Mouse (Mus musculus) forebrain, embryonic 16.5 days (tissue): ENCODE results near the gene Cib1. TPM values are rescaled to one million over a fixed set of nuclear protein-coding genes. Genes with fewer than 3 reads are reported as not detected.

Source experiments
- ATAC-seq: fragments of 200-750 bp; cut with Nextera tagmentation; 2 replicates; pipeline ENCODE4 v1.8.0; 2017; ENCODE audit warnings: mild to moderate bottlenecking, moderate library complexity
- H3K27ac ChIP-seq: fragments of 300-500 bp; sonication (generic); 2 replicates; pipeline ENCODE4 v1.5.1; 2014; ENCODE audit warnings: low read length, control low read depth
- H3K27me3 ChIP-seq: fragments of 300-500 bp; sonication (generic); replicated peaks from 2 replicates; pipeline ENCODE4 v1.6.1; 2014; ENCODE audit warnings: low read length; ENCODE audit not compliant: control insufficient read depth, insufficient read depth
- H3K36me3 ChIP-seq: fragments of 300-500 bp; sonication (generic); 2 replicates; pipeline ENCODE4 v1.6.1; 2014; ENCODE audit not compliant: control insufficient read depth, insufficient read depth
- H3K4me1 ChIP-seq: fragments of 300-500 bp; sonication (generic); replicated peaks from 2 replicates; pipeline ENCODE4 v1.6.1; 2014; ENCODE audit warnings: low read length; ENCODE audit not compliant: control insufficient read depth, insufficient read depth
- H3K4me2 ChIP-seq: fragments of 300-500 bp; sonication (generic); 2 replicates; pipeline ENCODE4 v1.6.1; 2014; ENCODE audit warnings: mild to moderate bottlenecking, low read length, control low read depth
- H3K4me3 ChIP-seq: fragments of 300-500 bp; sonication (generic); replicated peaks from 2 replicates; pipeline ENCODE4 v1.5.1; 2014; ENCODE audit warnings: mild to moderate bottlenecking, low read length, control low read depth
- H3K9ac ChIP-seq: fragments of 300-500 bp; sonication (generic); replicated peaks from 2 replicates; pipeline ENCODE4 v1.6.1; 2014; ENCODE audit warnings: low read depth, low read length, control low read depth
- H3K9me3 ChIP-seq: fragments of 300-500 bp; sonication (generic); 2 replicates; pipeline ENCODE4 v1.6.1; 2016; ENCODE audit warnings: low read length; ENCODE audit not compliant: control insufficient read depth
- WGBS: fragments of 180-500 bp; shearing (Covaris S2); extraction: QIAGEN DNeasy Blood & Tissue Kit; methylation state at CpG from one replicate; pipeline ENCODE4 v1.1.7; 2014; 5-methylcytosine and 5-hydroxymethylcytosine counted together
- polyA plus RNA-seq: library from polyadenylated mRNA; unstranded; fragments of >200 nt; fragmentation: Nextera tagmentation; extraction: Ambion mirVana; gene quantifications from 2 replicates; pipeline ENCODE4 v1.2.1, GENCODE M21; 2015

Gene Cib1
- polyA plus RNA-seq, 1 experiment from 2014 or later: 26.5 TPM

DNA sequence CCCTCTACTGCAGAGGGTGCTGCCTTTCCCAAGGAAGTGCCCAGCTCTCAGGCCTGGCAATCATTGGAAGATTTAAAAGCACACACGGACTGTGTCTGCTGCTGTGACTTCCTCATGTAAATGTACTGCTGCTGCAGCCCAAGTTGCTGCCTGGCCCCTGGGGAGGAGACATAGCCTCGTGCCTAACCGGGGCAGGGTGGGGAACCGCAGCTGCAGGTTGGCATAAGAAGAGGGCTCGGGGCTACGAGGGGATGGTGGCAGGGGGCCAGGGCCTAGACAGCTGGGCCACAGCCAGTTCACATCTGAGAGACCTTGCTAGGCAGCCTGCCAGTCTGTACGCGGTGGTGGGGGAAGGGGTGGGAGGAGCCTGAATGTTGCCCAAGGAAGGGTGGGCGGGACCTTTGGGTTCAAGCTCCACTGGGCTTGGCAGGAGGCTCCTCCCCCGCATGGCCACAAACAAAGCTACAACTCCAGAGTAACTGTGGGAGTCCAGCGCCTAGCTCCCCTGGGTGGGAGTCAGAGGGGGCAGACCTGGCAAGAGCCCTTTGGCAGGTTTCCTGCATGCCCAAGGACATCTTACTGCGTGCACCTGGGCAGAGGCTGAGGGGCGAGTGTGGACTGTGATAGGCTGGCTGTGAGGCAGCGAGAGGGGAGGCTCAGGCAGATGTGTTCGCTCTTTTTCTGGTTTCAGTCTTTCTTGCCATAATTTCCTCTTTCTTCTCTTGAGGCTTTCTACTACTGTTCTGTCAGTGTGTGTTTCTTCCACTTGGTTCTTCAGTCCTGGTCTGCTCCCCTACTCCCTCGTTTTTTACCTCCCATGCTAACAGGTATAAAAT lies 40.2 kb downstream of the Cib1 start:
- H3K4me2 ChIP-seq: peak overlapping the region; percentile 44
- no peaks in the 10 kb centered on the region for H3K27me3 ChIP-seq
- ATAC-seq: peak; percentile 85
- peak overlapping the region; percentile 88 for H3K27ac ChIP-seq
- no peak overlapping the region; the same call in 1 of the 2 replicates for H3K9ac ChIP-seq
- H3K4me1 ChIP-seq: peaks cover 59% of the 10 kb centered on the region
- H3K4me3 ChIP-seq: peak overlapping the region; percentile 12
- no peaks in the 10 kb centered on the region for H3K9me3 ChIP-seq
- no peaks in the 10 kb centered on the region for H3K36me3 ChIP-seq
- 5% methylated on average over 15 of the region's 16 CpGs for WGBS

DNA sequence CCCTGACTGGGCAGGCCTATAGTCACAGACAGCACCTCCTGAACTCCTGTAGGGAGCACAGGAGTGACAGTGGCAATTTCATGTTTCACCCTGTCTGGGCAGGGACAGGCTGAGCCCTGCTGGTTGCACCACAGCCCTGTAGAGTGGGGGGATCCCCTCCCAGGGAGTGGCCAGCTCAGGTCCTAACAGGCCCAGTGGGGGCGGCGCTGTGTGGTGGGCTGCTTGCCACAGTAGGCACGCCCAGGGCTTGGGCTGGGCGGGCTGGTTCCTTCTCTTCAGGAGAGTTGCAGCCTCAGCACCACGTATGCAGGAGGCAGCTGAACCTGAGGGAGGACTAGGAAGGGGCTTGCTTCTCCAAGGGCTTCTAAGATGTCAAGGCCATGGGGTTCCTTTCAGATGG lies 41.2 kb downstream of the Cib1 start:
- Histone ChIP-seq H3K9ac (no peak overlapping the region), H3K4me2 (no peak overlapping the region), H3K4me3 (no peak overlapping the region), H3K9me3 (no peaks in the 10 kb centered on the region), H3K27ac (peak overlapping the region; percentile 88; the same call in 1 of the 2 replicates), H3K36me3 (no peaks in the 10 kb centered on the region), H3K4me1 (peaks cover 61% of the 10 kb centered on the region), H3K27me3 (no peaks in the 10 kb centered on the region)
- no peak for ATAC-seq
- 24% methylated on average over 5 of the region's 5 CpGs for WGBS

DNA sequence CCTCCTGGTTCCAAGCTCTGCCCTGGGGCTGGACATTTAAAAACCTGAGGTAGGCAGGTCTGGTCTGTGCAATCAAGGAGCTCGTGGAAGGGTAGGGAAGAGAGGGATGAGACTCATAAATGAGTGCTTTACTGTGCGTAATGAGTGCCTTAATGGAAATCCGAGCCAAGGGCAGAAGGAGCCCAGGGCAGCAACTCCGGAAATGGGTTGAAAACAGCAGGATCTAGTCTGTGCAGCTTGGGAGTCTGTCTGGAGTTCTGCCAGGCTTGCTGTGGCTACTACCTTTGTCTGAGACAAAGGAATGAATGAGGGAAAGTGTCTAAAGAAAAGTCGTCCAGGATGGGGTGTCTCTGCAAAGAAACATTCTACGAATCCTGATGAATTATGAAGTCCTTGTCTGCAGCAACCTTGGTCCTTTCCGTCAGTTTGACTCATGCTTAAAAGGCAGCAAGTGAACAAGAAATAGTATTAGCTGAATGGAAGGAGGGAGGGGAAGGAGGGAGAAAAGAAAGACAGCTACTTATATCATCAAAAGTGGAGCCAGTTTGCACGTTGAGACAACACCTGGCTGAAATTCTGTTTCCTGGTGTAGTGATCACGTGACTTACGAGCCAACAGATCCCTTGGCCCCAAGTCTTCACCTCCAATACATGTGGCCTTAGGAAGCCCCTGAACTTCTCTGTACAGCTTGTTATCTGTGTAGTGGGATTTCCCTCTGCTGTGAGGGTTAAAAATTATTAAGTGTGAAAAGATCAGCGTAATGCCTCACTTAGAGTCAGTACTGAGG lies 43.3 kb downstream of the Cib1 start:
- 27% methylated on average over 11 of the region's 11 CpGs for WGBS
- Histone ChIP-seq H3K27me3 (no peaks in the 10 kb centered on the region), H3K4me2 (peak overlapping the region; percentile 11; the same call in 1 of the 2 replicates), H3K9me3 (no peaks in the 10 kb centered on the region), H3K27ac (0 out of 2 replicates have a peak overlapping the region, but pooled peaks have one; percentile 4), H3K9ac (0 out of 2 replicates have a peak overlapping the region, but pooled peaks have one; percentile 23), H3K4me1 (peaks cover 64% of the 10 kb centered on the region), H3K36me3 (no peaks in the 10 kb centered on the region), H3K4me3 (no peak overlapping the region)
- ATAC-seq: no peak

DNA sequence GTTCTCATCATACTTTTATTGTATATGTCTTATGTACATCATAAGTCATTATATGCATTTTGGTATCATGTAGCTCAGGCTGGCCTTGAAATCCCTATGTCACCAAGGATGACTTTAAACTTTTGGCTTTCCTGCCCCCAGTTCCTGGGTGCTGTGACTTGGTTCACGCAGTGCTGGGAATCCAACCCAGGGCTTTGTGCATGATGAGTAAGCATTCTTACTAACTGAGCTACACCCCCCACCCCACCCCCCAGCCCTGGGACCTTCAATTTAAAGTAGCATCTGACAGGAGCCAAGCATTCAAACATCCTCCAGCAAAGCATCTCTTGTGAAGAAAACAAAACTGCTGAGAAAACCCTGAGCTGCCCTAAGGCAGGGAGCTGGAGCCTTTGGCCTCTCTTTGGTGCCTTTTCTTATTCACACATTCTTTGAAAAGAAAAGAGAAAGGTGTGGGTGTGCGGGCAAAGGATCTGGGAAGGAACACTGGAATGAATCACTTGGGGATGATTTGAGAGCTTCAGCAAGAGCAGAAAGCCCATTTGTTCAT lies 44.0 kb downstream of the Cib1 start:
- H3K4me2 ChIP-seq: peak overlapping the region; percentile 11; the same call in 1 of the 2 replicates
- no peak for ATAC-seq
- peaks cover 57% of the 10 kb centered on the region for H3K4me1 ChIP-seq
- WGBS: 44% methylated on average over 2 of the region's 2 CpGs
- H3K27ac ChIP-seq: 0 out of 2 replicates have a peak overlapping the region, but pooled peaks have one; percentile 4
- no peaks in the 10 kb centered on the region for H3K36me3 ChIP-seq
- no peak overlapping the region for H3K4me3 ChIP-seq
- H3K9me3 ChIP-seq: no peaks in the 10 kb centered on the region
- H3K27me3 ChIP-seq: no peaks in the 10 kb centered on the region
- 0 out of 2 replicates have a peak overlapping the region, but pooled peaks have one; percentile 23 for H3K9ac ChIP-seq

DNA sequence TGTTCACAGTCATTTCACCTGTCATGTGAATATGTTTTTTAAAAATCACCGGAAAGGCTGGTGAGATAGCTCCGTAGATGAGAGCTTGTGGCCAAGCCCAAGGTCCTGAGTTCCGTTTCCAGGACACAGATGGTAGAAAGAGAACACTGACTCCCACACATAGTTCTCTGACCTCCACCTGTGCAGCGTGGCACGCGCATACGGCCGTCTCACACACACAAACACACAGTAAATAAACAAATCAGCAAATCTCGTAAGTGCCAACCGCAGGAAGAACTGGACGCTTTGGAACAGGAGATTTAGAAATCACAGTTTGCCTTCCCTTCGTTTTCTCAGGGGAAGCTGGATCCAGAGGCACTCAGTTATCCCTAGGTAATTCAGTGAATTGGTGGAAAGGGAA lies 45.1 kb downstream of the Cib1 start:
- no peak for ATAC-seq
- Histone ChIP-seq H3K4me2 (peak overlapping the region; percentile 77), H3K27ac (peak overlapping the region; percentile 86), H3K27me3 (no peaks in the 10 kb centered on the region), H3K36me3 (no peaks in the 10 kb centered on the region), H3K9me3 (no peaks in the 10 kb centered on the region), H3K4me1 (peaks cover 49% of the 10 kb centered on the region), H3K4me3 (peak overlapping the region; percentile 68), H3K9ac (peak overlapping the region; percentile 84)
- 16% methylated on average over 12 of the region's 12 CpGs for WGBS

DNA sequence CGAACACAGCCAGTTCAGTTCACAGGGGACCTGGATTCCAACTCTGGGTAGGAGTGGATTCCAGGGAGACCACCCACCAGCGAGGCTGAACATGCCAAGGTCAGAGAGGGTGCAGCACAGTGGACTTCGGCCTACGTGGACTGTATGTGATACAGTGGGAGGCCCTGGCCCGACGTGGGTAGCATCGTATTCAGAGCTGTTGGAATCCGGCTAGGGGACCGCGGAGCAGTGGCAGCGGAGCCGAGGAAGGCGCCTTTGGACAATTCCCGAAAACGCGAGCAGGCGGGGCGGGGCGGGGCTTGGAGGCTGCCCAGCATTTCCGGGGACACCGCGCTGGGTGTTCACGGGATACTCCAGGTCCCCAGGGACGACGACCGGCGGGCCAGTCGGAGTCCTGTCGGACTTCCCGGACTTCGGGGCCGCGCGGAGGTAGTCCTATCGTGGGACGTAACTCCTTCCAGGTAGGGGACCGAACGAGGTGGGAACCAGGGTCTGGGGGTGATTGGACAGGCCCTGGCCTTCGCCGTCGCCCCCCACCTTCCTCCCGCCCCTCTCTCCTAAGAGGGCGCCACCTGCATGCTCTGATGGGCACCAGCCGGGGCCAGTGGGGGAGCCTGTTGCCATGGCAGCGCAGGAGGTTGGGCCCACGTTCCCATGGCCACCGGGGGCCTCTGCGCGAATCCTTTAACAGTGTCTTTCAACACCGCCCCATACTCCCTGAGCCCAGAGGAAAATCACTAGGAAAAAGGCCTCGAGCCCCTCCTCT lies 45.9 kb downstream of the Cib1 start, which contains the start of gene Sema4b:
Gene Sema4b (plus strand): TSS at position 311 of the 766 bp plus-strand sequence.
- WGBS: under 1% methylated on average over 51 of the region's 51 CpGs
- H3K4me3 ChIP-seq: peak within 1 kb of the TSS; percentile 68

DNA sequence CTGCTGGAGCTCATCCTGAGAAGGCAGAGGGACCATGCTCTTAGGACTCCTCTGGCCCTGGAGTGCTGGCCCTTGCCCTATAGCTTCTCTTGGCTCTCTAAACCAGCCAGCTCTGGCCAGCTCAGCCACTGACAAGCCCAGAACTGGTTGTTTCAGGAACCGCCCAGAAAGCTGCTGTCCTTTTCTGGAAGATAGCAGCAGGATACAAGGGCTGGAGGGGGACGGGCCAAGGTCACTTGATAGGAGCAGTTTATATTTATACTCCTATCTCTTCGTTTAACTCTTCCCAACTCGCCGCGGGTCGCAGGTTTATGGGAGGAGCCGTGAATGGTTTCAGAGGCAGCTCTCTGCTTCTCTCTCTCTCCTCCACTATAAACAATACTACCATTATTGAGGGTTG lies 46.6 kb downstream of the Cib1 start:
- H3K9ac ChIP-seq: peak overlapping the region; percentile 84
- no peaks in the 10 kb centered on the region for H3K9me3 ChIP-seq
- ATAC-seq: no peak
- no peaks in the 10 kb centered on the region for H3K27me3 ChIP-seq
- H3K4me3 ChIP-seq: peak overlapping the region; percentile 68
- 7% methylated on average over 8 of the region's 8 CpGs for WGBS
- peak overlapping the region; percentile 77 for H3K4me2 ChIP-seq
- H3K4me1 ChIP-seq: peaks cover 34% of the 10 kb centered on the region
- no peaks in the 10 kb centered on the region for H3K36me3 ChIP-seq
- no peak overlapping the region for H3K27ac ChIP-seq

More for the DNA sequence above, 45.9 kb downstream of the Cib1 start, which contains the start of gene Sema4b:
- Histone ChIP-seq H3K9ac (peak within 1 kb of the TSS; percentile 84), H3K27ac (peak within 1 kb of the TSS; percentile 86), H3K4me2 (peak within 1 kb of the TSS; percentile 77), H3K9me3 (no peaks in the 10 kb centered on the region), H3K36me3 (no peaks in the 10 kb centered on the region), H3K27me3 (no peaks in the 10 kb centered on the region), H3K4me1 (peaks cover 41% of the 10 kb centered on the region)
- peak; percentile 98 for ATAC-seq

DNA sequence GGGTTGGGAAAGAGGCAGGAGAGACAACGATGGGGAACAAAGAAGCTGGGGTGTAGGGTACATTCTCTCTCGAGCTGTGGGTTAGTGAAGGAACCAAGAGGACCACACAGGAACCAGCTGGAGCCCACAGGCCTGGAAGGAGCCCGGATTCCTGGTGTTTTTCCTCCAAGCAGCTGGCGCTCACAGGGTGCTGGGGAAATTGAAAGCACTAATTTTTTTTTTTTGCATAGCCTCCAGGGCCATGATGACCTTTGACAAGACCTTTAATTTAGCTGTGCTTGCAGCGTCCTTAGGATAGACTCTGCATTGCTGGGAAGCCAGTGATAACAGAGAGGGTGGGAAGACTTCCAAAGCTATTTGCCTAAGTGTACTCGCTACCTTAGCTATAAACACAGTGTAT lies 47.6 kb downstream of the Cib1 start:
- Histone ChIP-seq H3K9me3 (no peaks in the 10 kb centered on the region), H3K4me1 (peaks cover 34% of the 10 kb centered on the region), H3K9ac (no peak overlapping the region), H3K36me3 (no peaks in the 10 kb centered on the region), H3K27ac (no peak overlapping the region), H3K4me2 (no peak overlapping the region), H3K4me3 (no peak overlapping the region), H3K27me3 (no peaks in the 10 kb centered on the region)
- 73% methylated on average over 6 of the region's 6 CpGs for WGBS
- ATAC-seq: no peak
